Mouse (Mus musculus): ENCODE results near the gene Rpn2. TPM values are rescaled to one million over a fixed set of nuclear protein-coding genes. Genes with fewer than 3 reads are reported as not detected.

The Rpn2 gene
- polyA plus RNA-seq, 1 experiment from 2014 or later = 273 TPM

DNA sequence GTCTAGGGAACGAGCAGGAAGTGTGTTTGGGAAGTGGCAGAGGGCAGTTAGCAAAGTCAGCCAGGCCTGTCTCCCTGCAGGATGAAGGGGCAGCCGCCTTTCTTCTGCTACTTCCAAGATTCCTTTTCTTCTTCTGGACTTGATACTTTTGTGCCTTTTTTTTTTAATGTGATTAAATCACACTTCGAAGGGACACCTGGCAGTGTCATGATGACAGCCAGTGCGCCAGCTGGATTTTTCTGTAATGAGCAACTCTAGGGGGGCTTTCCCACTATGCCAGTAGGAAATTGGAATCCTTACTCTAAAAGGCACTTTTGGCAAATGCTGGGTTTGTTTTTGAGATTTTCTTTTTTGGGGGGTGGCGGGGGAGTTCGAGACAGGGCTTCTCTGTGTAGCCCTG, 36.7 kb downstream of the Rpn2 start:
- no peaks in the 10 kb centered on the region for H3K9me3 ChIP-seq
- no peak for DNase-seq (ENCODE audit: low spot score)
- H3K27ac ChIP-seq = no peak overlapping the region
- H3K36me3 ChIP-seq = peaks cover 100% of the 10 kb centered on the region
- H3K27me3 ChIP-seq (ENCODE audit: insufficient read depth, poor library complexity, severe bottlenecking) = no peaks in the 10 kb centered on the region
- no peak overlapping the region for H3K4me3 ChIP-seq
- WGBS = 88% methylated on average over 6 of the region's 6 CpGs
- peaks cover 5% of the 10 kb centered on the region; the same call in 1 of the 2 replicates for H3K4me1 ChIP-seq (replicated peaks)

DNA sequence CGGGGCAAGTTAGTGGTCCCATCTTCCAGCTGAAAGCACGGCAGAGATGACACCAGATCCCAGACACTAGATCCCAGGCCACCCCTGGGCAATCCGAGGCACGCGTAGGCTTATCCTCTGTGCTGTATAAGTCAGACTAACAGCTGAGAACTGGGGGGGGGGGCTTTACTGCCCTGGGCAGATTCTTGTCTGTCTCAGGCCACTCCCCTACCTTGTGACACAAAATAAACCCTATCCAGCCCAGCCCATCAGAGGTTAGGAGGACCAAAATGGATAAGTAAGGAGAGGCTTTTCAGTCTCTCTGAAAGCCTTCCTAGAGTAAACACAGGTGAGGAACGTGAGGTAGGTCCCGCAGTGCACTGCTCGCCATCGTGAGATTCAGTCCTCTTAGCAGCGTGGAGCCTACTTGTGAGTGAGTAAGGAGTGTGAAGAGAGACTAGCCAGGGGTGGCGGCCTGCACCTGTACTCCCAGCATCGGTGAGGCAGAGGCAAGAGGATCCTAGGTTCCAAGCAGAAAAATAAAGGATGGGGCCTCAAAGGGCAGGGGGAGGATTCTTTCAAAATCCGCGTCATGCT, 37.6 kb downstream of the Rpn2 start:
- H3K4me1 ChIP-seq (replicated peaks) = peaks cover 10% of the 10 kb centered on the region; the same call in 1 of the 2 replicates
- peaks cover 100% of the 10 kb centered on the region for H3K36me3 ChIP-seq
- 86% methylated on average over 14 of the region's 14 CpGs for WGBS
- DNase-seq (ENCODE audit: low spot score) = no peak
- H3K27me3 ChIP-seq (ENCODE audit: insufficient read depth, poor library complexity, severe bottlenecking) = no peaks in the 10 kb centered on the region
- no peaks in the 10 kb centered on the region for H3K9me3 ChIP-seq
- no peak overlapping the region for H3K4me3 ChIP-seq
- H3K27ac ChIP-seq = no peak overlapping the region

DNA sequence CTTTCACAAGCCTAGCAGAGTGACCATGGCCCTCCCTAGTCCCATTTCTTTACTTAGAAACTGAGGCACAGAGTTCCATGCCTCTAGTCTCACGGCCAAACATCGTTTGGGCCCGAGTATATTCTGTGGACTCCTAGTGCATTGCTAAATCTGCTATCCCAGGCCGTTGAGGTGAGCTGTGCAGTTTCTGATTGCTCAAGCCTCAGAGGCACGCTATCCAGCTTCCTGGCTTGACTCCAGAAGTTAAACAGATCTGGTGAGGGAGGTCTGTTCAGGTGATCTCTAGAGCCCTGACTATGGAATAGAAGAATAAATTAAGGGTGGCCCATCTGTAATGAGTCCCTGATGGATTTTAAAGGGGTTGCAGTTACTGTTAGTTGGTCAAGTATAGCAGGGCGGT, 38.4 kb downstream of the Rpn2 start:
- H3K27me3 ChIP-seq (ENCODE audit: insufficient read depth, poor library complexity, severe bottlenecking) = no peaks in the 10 kb centered on the region
- no peak for DNase-seq (ENCODE audit: low spot score)
- H3K36me3 ChIP-seq = peaks cover 100% of the 10 kb centered on the region
- WGBS = 93% methylated on average over 6 of the region's 6 CpGs
- H3K9me3 ChIP-seq = no peaks in the 10 kb centered on the region
- no peak overlapping the region for H3K27ac ChIP-seq
- H3K4me1 ChIP-seq (replicated peaks) = peaks cover 10% of the 10 kb centered on the region; the same call in 1 of the 2 replicates
- no peak overlapping the region for H3K4me3 ChIP-seq

DNA sequence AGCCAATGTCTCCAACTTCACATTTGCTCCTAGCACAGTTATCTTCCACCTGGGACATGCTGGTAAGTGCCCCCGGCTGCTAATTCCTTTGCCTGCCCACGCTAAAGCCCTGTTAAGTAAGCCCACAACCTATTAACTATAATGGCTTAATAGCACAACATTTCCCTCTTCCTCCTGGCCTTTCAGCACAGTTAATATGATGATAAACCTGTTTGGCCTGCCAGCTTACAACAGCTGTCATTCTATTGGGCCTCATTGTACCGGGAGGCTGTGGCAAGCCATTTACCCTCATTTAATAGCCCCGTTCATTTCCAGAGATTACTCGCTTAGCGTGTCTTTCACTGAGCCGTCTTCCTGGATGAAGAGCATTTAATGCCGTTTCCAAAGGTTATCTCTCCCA, 41.3 kb downstream of the Rpn2 start:
- no peak overlapping the region for H3K27ac ChIP-seq
- H3K27me3 ChIP-seq (ENCODE audit: insufficient read depth, poor library complexity, severe bottlenecking) = no peaks in the 10 kb centered on the region
- no peak for DNase-seq (ENCODE audit: low spot score)
- peaks cover 10% of the 10 kb centered on the region; the same call in 1 of the 2 replicates for H3K4me1 ChIP-seq (replicated peaks)
- H3K9me3 ChIP-seq = no peaks in the 10 kb centered on the region
- 94% methylated on average over 8 of the region's 8 CpGs for WGBS
- H3K36me3 ChIP-seq = peaks cover 100% of the 10 kb centered on the region
- no peak overlapping the region for H3K4me3 ChIP-seq

DNA sequence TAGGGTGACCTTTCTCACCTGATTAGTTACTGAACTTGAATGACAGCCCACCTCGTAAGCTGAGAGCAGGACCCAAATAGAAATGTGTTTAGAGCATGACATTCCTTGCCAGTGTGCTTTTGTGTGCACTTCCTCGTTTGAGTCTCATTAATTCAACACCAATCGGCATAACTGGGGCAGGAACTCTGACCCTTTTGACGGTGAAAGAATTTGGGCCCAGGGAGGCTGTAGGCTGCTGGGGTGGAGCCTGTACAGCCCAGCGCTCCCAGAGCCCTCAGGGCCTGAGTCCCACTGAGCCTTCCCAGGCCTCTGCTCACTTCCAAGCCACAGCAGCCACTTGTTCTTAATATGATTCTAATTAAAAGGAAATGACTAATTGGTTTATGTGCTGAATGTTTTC, 42.1 kb downstream of the Rpn2 start:
- H3K36me3 ChIP-seq = peaks cover 100% of the 10 kb centered on the region
- no peak for DNase-seq (ENCODE audit: low spot score)
- H3K27me3 ChIP-seq (ENCODE audit: insufficient read depth, poor library complexity, severe bottlenecking) = no peaks in the 10 kb centered on the region
- H3K27ac ChIP-seq = no peak overlapping the region
- WGBS = 42% methylated on average over 5 of the region's 5 CpGs
- H3K4me1 ChIP-seq (replicated peaks) = peaks cover 10% of the 10 kb centered on the region; the same call in 1 of the 2 replicates
- H3K9me3 ChIP-seq = no peaks in the 10 kb centered on the region
- no peak overlapping the region for H3K4me3 ChIP-seq

DNA sequence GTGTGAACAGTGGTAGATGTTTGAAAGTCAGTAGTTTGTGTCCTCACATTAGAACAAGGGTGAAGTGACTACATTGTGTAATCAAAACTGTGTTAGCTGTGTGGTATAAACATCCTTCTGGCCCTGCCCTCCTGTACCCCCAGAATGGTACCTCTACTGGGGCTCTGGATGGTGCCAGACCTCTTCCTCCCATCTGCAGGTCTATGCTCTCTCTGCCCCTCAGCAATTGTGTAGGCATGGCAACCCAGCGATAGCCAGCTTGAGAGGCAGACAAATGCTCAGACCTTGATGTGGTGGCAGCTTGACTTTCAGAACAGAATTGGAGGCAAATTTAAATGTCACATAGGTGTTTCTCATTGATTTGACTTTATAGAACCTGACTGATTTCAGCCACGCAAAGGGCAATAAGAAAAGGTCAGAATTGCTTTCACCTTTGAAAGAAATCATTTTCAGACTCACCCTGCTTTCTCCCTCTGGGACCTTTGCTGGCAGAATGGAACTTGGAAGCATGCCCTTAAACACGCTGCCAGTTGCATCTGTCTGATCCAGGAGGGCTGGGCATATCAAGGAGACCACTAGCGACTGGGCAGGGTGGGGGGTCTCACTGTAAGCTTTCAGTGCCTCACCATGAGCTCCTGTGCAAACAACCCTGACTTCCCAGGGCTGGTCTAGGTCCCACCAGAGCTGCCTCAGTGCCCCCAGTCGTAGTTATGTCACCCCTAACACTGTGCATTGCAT, 43.4 kb downstream of the Rpn2 start:
- WGBS = 91% methylated on average over 5 of the region's 5 CpGs
- Histone ChIP-seq H3K27me3 (ENCODE audit: insufficient read depth, poor library complexity, severe bottlenecking) (no peaks in the 10 kb centered on the region), H3K27ac (0 out of 2 replicates have a peak overlapping the region, but pooled peaks have one; percentile 0), H3K9me3 (no peaks in the 10 kb centered on the region), H3K4me3 (no peak overlapping the region), H3K36me3 (peaks cover 100% of the 10 kb centered on the region), H3K4me1 (replicated peaks) (peaks cover 11% of the 10 kb centered on the region; the same call in 1 of the 2 replicates)
- no peak for DNase-seq (ENCODE audit: low spot score)

DNA sequence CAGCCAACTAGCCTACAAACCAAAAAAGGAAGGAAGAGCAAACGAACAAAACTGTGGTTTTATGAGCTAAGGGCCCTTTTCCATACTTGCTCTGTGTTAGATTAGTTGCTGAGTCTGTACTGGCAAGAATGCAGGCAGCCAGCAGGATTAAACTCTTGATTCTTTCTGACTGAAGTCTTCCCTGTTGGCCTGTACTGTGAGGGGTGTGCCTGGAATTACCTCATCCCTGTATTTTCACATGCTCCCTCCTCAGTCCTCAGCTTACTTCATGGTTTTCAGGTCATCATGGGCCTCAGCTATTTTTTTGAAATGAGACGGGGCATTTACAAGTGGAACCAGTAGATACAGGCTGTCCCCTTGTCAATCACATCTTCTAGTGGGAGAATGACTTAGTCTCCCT, 46.4 kb downstream of the Rpn2 start:
- Histone ChIP-seq H3K36me3 (peaks cover 86% of the 10 kb centered on the region), H3K27ac (no peak overlapping the region), H3K9me3 (no peaks in the 10 kb centered on the region), H3K4me1 (replicated peaks) (peaks cover 38% of the 10 kb centered on the region), H3K4me3 (no peak overlapping the region), H3K27me3 (ENCODE audit: insufficient read depth, poor library complexity, severe bottlenecking) (no peaks in the 10 kb centered on the region)
- no peak for DNase-seq (ENCODE audit: low spot score)
- WGBS = 89% methylated on average over 2 of the region's 2 CpGs

DNA sequence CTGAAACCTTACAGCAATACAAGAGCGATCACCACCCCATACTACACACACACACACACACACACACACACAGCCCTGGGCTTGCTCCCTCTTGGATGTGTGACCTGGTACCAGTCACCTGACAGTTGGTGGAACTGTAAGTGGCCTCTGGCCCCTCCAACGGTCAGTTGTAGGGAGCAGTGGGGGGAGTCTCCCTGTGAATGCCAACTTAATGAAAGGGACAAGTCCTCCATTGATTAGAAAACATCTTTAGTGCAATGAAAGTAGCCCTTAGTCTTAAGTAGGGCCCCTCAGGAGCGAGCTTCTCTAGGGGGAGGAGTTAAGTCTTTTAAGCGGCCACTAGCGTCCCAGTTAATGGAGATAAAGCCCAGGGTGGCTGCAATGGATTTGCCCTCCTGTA, 49.3 kb downstream of the Rpn2 start:
- no peak for DNase-seq (ENCODE audit: low spot score)
- 31% methylated on average over 5 of the region's 5 CpGs for WGBS
- Histone ChIP-seq H3K27ac (peak overlapping the region; percentile 89), H3K4me3 (peak overlapping the region; percentile 5; the same call in 1 of the 2 replicates), H3K27me3 (ENCODE audit: insufficient read depth, poor library complexity, severe bottlenecking) (no peaks in the 10 kb centered on the region), H3K36me3 (peaks cover 59% of the 10 kb centered on the region), H3K9me3 (no peaks in the 10 kb centered on the region), H3K4me1 (replicated peaks) (peaks cover 56% of the 10 kb centered on the region)

DNA sequence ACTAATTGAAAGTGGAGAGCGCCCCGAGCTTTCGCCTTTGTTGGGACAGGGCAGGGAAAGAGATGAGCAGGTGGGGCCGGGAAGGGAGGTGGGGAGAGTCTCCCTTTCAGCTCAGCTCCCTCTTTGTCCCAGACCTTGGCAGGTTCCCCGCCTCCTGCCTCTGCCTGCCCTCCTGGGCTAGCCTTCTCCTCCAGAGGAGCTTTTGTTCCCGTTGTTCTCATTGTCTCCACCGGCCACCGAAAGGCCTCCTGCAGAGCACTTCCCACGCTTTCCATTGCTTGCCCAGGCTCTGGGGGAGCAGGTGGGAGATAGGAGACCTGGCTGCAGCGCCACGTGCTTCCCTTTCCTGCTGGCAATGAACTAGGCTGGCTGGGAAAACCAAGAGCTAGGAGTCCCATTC, 49.8 kb downstream of the Rpn2 start:
- Histone ChIP-seq H3K27me3 (ENCODE audit: insufficient read depth, poor library complexity, severe bottlenecking) (no peaks in the 10 kb centered on the region), H3K27ac (peak overlapping the region; percentile 89), H3K36me3 (peaks cover 57% of the 10 kb centered on the region), H3K9me3 (no peaks in the 10 kb centered on the region), H3K4me1 (replicated peaks) (peaks cover 60% of the 10 kb centered on the region), H3K4me3 (0 out of 2 replicates have a peak overlapping the region, but pooled peaks have one; percentile 16)
- DNase-seq (ENCODE audit: low spot score) = peak; percentile 67
- 13% methylated on average over 11 of the region's 11 CpGs for WGBS

DNA sequence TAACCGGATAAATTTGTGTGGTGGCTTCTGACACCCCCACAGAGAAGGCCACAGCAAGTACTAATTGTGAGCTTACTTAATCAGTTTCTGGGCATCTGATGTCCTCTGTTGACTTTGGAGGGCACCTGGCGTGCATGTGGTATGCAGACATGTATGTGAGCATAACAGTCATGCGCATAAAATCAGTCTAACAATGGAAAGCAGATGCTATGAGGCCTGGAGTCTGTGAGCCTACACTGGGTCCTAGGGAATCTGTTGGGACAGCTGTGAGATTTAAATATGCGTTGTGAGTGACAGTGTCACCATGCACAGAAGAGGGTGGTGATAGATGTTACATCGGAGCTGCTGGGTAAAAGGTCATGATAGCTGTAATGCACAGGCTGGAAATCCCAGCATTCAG, 53.2 kb downstream of the Rpn2 start:
- peaks cover 22% of the 10 kb centered on the region for H3K36me3 ChIP-seq
- H3K4me3 ChIP-seq = no peak overlapping the region
- H3K4me1 ChIP-seq (replicated peaks) = peaks cover 85% of the 10 kb centered on the region
- peak overlapping the region; percentile 89 for H3K27ac ChIP-seq
- no peak for DNase-seq (ENCODE audit: low spot score)
- WGBS = 72% methylated on average over 5 of the region's 5 CpGs
- H3K27me3 ChIP-seq (ENCODE audit: insufficient read depth, poor library complexity, severe bottlenecking) = 0 out of 2 replicates have a peak, but pooled peaks cover 4% of the 10 kb centered on the region
- H3K9me3 ChIP-seq = no peaks in the 10 kb centered on the region

DNA sequence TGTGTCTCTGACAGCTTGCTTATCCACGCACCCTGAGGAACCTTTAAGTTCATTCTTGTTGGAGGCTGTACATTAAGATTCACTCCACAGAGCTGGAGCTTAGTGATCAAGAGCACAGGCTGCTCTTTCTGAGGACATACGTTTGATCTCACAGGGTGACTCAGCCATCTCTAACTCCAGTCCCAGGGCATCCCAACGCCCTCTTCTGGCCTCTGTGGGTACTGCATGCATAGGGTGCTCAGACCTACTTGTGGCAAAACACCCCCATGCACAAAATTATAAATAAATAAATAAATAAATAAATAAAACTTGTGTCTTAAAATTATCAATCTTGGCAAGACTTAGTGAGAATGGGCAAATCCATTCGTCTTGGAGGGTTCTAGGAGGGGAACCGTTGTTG, 59.8 kb downstream of the Rpn2 start:
- H3K36me3 ChIP-seq = no peaks in the 10 kb centered on the region
- no peaks in the 10 kb centered on the region for H3K9me3 ChIP-seq
- H3K27me3 ChIP-seq (ENCODE audit: insufficient read depth, poor library complexity, severe bottlenecking) = 0 out of 2 replicates have a peak, but pooled peaks cover 4% of the 10 kb centered on the region
- WGBS = 37% methylated on average over 5 of the region's 5 CpGs
- peaks cover 79% of the 10 kb centered on the region for H3K4me1 ChIP-seq (replicated peaks)
- no peak overlapping the region for H3K4me3 ChIP-seq
- peak; percentile 79 for DNase-seq (ENCODE audit: low spot score)
- peak overlapping the region; percentile 90 for H3K27ac ChIP-seq

DNA sequence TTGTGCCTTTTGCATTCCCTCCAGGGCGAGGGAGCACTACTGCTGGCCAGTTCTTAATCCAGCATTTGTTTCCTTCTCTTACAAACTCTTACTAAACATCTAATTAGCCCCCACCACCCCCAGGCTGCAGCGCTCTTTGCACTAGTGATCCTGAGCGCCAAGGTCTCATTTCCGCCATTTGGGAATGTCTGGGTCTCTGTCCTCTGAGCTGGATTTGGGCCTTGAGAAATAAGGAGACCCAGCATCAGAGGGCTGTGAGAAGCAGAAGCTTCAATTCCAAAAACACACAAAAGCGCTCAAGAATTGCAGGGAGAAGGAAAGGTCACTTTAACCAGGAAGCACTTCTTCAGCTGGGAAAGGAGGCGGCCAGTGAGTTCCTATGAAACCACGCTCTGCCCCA, 60.7 kb downstream of the Rpn2 start:
- Histone ChIP-seq H3K36me3 (no peaks in the 10 kb centered on the region), H3K27ac (peak overlapping the region; percentile 90), H3K27me3 (ENCODE audit: insufficient read depth, poor library complexity, severe bottlenecking) (0 out of 2 replicates have a peak, but pooled peaks cover 4% of the 10 kb centered on the region), H3K9me3 (no peaks in the 10 kb centered on the region), H3K4me3 (no peak overlapping the region), H3K4me1 (replicated peaks) (peaks cover 77% of the 10 kb centered on the region)
- WGBS = 74% methylated on average over 7 of the region's 7 CpGs
- no peak for DNase-seq (ENCODE audit: low spot score)

DNA sequence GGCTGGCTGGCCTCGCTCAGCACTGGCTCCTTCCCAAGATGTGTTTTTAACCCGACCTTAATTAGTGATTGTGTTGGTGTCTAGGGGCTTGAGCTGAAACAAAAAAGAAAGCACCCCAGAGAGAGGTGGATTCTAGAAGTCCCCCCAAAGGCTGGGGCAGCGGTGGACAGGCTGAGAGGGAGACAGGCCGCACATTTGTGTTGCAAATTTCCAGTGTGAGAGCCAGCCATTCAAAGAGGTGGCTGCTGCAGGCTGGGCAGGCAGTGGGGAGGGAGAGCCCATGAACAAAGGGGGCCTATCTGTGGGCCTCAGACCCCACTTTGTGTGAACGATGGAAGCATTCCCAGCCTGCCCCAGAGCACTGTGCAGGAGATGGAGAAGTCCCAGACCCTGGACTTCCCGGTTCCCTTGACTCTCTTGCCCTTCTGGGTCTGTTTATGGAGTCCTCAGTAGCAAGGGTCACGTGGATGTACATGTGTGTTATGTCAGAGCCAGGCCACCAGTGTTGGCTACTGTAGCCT, 61.5 kb downstream of the Rpn2 start:
- Histone ChIP-seq H3K36me3 (no peaks in the 10 kb centered on the region), H3K9me3 (no peaks in the 10 kb centered on the region), H3K4me3 (no peak overlapping the region), H3K27me3 (ENCODE audit: insufficient read depth, poor library complexity, severe bottlenecking) (no peaks in the 10 kb centered on the region), H3K4me1 (replicated peaks) (peaks cover 72% of the 10 kb centered on the region), H3K27ac (peak overlapping the region; percentile 90)
- 16% methylated on average over 7 of the region's 7 CpGs for WGBS
- DNase-seq (ENCODE audit: low spot score) = peak; percentile 65
